Mouse (Mus musculus) small intestine, adult 2 months (tissue): Measurements from ENCODE around the gene Nfix.

ENCODE experiments used
- CTCF ChIP-seq: fragments of 200-500 bp; IDR thresholded peaks from 2 replicates; pipeline ENCODE4 v1.5.1; 2012; ENCODE audit warnings: low read depth, mild to moderate bottlenecking, control low read depth, inconsistent platforms, low read length, moderate library complexity, mixed read lengths; ENCODE audit not compliant: insufficient replicate concordance, insufficient read length; ENCODE audit errors: extremely low read depth
- POLR2A ChIP-seq: fragments of 200-500 bp; IDR thresholded peaks from 2 replicates; pipeline ENCODE4 v1.6.1; 2012; ENCODE audit warnings: low read depth, mild to moderate bottlenecking, control low read depth, inconsistent platforms, low read length, moderate library complexity

DNA sequence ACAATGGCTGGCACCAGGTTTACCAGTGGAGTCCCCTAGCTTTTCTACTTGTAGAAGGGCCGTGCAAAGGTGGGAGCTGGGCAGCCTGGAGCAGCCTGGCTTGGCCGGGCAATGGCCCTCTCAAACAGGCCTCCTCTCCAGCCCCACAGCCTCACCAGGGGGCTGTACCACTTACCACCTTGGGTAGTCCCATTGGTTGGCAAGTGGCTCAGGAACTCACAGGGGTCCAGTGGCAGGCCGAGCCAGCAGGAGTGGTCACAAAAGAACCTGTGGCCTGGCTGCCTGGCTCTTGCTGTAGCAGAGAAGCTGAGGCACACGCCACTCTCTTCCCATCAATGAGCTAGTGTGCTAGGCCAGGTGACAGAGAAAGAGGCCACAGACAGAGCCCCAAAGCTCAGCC is 86.0 kb downstream of the Nfix start:
- TF ChIP-seq CTCF (no peak), POLR2A (no peak)
